Mouse (Mus musculus): ENCODE measurements around the gene Nosip. TPM values are rescaled to one million over a fixed set of nuclear protein-coding genes. Genes with fewer than 3 reads are reported as not detected.
"Not testable (repeated sequence)": the region's sequence is repeated elsewhere in the genome, so short reads cannot be mapped to it uniquely, and the experiment has no call there.

Nosip gene
- polyA plus RNA-seq, 1 experiment from 2014 or later, result 63.0 TPM

DNA sequence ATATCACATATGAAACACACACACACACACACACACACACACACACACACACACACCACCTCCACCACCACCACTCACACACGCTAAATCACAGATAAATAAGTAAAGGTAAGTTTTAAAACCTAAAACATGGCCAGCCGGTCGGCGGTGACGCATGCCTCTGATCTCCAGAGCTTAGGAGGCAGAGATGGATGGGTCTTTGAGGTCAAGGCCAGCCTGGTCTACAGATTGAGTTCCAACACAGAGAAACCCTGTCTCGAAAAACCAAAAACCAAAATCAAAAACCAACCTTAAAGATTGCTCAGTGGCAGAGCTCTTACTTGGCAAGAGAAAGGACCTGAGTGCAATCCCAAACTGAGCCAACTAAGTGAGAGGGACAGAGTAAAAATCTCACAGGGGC lies 37.8 kb downstream of the Nosip start:
- 93% methylated on average over 6 of the region's 6 CpGs for WGBS
- no peak for ATAC-seq (ENCODE audit: low FRiP score, low read depth)
- Histone ChIP-seq H3K4me3 (no peak overlapping the region), H3K36me3 (no peaks in the 10 kb centered on the region), H3K27ac (no peak overlapping the region), H3K27me3 (replicated peaks) (no peaks in the 10 kb centered on the region), H3K9me3 (no peaks in the 10 kb centered on the region), H3K4me2 (replicated peaks) (no peak overlapping the region), H3K4me1 (no peaks in the 10 kb centered on the region), H3K9ac (no peak overlapping the region)

DNA sequence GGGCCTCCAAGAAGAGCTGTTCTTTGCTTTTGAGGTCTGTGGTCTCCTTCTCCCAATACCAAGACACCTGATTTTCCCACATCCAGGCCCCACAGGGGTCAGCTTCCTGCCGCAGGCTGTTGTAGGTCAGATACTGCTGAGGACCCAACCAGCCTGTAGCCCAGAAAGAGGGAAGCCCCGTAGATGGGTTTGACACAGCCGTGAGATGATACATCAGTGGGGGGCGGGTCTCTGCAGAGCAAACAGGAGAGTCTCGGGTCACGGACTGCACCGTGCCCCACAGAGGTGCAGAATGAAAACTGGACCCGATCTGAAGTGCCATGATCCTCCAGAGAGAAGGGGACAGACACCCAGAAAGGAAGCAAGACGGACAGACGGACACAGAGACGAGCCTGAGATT lies 40.2 kb downstream of the Nosip start:
- no peaks in the 10 kb centered on the region for H3K9me3 ChIP-seq
- no peak for ATAC-seq (ENCODE audit: low FRiP score, low read depth)
- H3K36me3 ChIP-seq, result no peaks in the 10 kb centered on the region
- no peaks in the 10 kb centered on the region for H3K27me3 ChIP-seq (replicated peaks)
- H3K9ac ChIP-seq, result no peak overlapping the region
- WGBS, result 87% methylated on average over 11 of the region's 11 CpGs
- no peak overlapping the region for H3K4me2 ChIP-seq (replicated peaks)
- H3K27ac ChIP-seq, result no peak overlapping the region
- peaks cover 7% of the 10 kb centered on the region; the same call in 1 of the 2 replicates for H3K4me1 ChIP-seq
- H3K4me3 ChIP-seq, result no peak overlapping the region; the same call in 1 of the 2 replicates

- Histone ChIP-seq H3K4me2 (replicated peaks) (no peak overlapping the region; the same call in 1 of the 2 replicates), H3K4me3 (no peak overlapping the region; the same call in 1 of the 2 replicates), H3K27me3 (replicated peaks) (no peaks in the 10 kb centered on the region), H3K9ac (no peak overlapping the region), H3K9me3 (no peaks in the 10 kb centered on the region), H3K27ac (no peak overlapping the region), H3K4me1 (peaks cover 7% of the 10 kb centered on the region; the same call in 1 of the 2 replicates), H3K36me3 (no peaks in the 10 kb centered on the region)
- no peak for ATAC-seq (ENCODE audit: low FRiP score, low read depth)
- 84% methylated on average over 9 of the region's 9 CpGs for WGBS
Observed at GRCm38 (mm10) chr7:45102940-45103585, 40.8 kb downstream of the Nosip start.

DNA sequence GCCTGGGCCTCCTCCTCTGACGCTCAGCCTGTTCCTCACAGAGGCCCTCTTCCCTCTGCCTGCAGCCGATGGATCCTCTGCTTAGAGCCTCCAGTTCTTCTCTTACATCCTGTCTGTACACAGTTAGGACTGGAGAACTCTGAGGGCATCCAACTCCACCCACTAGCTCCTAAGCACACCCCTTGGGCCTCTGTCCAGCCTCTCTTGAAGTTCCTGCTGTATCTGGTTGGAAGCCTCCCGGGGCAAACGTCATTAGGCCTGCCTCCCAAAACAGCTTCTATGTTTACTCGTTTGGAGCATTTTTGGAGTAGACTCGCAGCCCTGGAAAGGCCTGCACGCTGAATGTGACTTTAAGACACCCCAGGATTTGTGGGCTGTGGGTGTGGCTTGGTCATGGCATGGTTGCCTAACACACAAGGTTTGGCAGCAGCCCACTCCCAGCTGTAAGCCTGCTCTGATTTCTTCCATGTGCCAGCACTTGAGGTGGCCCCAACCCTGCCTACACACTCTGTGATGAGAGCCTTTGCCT lies 41.5 kb downstream of the Nosip start, which contains the start of gene Fcgrt:
Fcgrt (minus strand) TSS at position 200 of the 529 bp plus-strand sequence.
- 77% methylated on average over 7 of the region's 7 CpGs for WGBS
- H3K27ac ChIP-seq, result no peak within 1 kb of the TSS
- no peak within 1 kb of the TSS for H3K9ac ChIP-seq
- no peaks in the 10 kb centered on the region for H3K9me3 ChIP-seq
- H3K4me1 ChIP-seq, result peaks cover 7% of the 10 kb centered on the region; the same call in 1 of the 2 replicates
- H3K36me3 ChIP-seq, result no peaks in the 10 kb centered on the region
- H3K4me2 ChIP-seq (replicated peaks), result no peak within 1 kb of the TSS; the same call in 1 of the 2 replicates
- H3K27me3 ChIP-seq (replicated peaks), result no peaks in the 10 kb centered on the region
- no peak for ATAC-seq (ENCODE audit: low FRiP score, low read depth)
- H3K4me3 ChIP-seq, result no peak within 1 kb of the TSS; the same call in 1 of the 2 replicates

DNA sequence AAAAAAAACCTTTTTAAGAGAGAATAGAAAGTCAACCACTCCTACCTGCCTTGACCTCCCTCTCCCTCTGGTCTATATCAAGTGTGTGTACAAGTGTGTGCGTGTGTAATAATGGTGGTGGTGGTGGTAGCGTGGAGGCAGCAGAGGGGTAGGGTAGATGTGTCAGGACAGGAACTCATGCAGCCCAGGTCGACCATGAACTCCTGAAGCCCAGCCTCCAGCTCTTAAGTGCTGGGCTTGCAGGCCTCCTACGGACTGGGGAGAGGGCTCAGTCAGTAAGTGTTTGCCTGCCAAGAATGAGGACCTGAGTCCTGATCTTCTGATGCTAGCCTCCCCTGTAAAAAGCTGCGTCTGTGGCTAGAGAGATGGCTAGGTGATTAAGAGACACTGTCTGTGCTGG lies 42.7 kb downstream of the Nosip start:
- no peak overlapping the region for H3K27ac ChIP-seq
- no peak overlapping the region for H3K4me3 ChIP-seq
- H3K27me3 ChIP-seq (replicated peaks), result no peaks in the 10 kb centered on the region
- H3K36me3 ChIP-seq, result no peaks in the 10 kb centered on the region
- peaks cover 7% of the 10 kb centered on the region; the same call in 1 of the 2 replicates for H3K4me1 ChIP-seq
- 91% methylated on average over 5 of the region's 5 CpGs for WGBS
- ATAC-seq (ENCODE audit: low FRiP score, low read depth), result no peak
- H3K4me2 ChIP-seq (replicated peaks), result no peak overlapping the region
- H3K9ac ChIP-seq, result no peak overlapping the region
- no peaks in the 10 kb centered on the region for H3K9me3 ChIP-seq

DNA sequence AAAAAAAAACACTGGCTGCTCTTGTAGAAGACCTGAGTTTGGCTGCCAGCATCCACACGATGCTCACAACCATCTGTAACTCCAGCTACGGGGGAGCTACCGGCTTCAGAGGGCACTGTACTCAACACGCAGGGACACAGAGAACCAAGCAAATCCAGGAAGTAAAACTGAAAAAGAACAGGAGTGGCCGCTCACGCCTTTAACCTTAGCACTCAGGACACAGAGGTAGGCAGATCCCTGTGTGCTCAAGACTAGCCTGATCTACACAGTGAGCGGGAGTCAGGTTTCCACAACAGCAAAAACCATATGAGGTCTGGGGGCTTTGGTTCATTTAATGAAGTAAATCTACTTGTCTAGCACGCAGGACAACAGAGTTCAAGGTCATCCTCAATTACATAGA lies 43.3 kb downstream of the Nosip start:
- Histone ChIP-seq H3K36me3 (no peaks in the 10 kb centered on the region), H3K9ac (no peak overlapping the region), H3K9me3 (no peaks in the 10 kb centered on the region), H3K27ac (no peak overlapping the region), H3K4me1 (peaks cover 7% of the 10 kb centered on the region; the same call in 1 of the 2 replicates), H3K4me2 (replicated peaks) (no peak overlapping the region), H3K4me3 (no peak overlapping the region), H3K27me3 (replicated peaks) (no peaks in the 10 kb centered on the region)
- whole genome bisulfite sequencing, result 76% methylated on average over 8 of the region's 8 CpGs
- ATAC-seq (ENCODE audit: low FRiP score, low read depth), result no peak

GRCm38 (mm10) chr7:45106441-45106840 lies 44.2 kb downstream of the Nosip start:
- no peak overlapping the region for H3K9ac ChIP-seq
- no peaks in the 10 kb centered on the region for H3K36me3 ChIP-seq
- 25% methylated on average over 6 of the region's 6 CpGs for WGBS
- H3K27me3 ChIP-seq (replicated peaks), result no peaks in the 10 kb centered on the region
- no peaks in the 10 kb centered on the region for H3K9me3 ChIP-seq
- H3K4me2 ChIP-seq (replicated peaks), result 0 out of 2 replicates have a peak overlapping the region, but pooled peaks have one; percentile 17
- no peak overlapping the region for H3K4me3 ChIP-seq
- H3K27ac ChIP-seq, result no peak overlapping the region
- no peak for ATAC-seq (ENCODE audit: low FRiP score, low read depth)
- H3K4me1 ChIP-seq, result peaks cover 7% of the 10 kb centered on the region; the same call in 1 of the 2 replicates

- H3K36me3 ChIP-seq, result no peaks in the 10 kb centered on the region
- WGBS, result 54% methylated on average over 5 of the region's 5 CpGs
- H3K4me2 ChIP-seq (replicated peaks), result no peak overlapping the region
- H3K4me1 ChIP-seq, result peaks cover 7% of the 10 kb centered on the region; the same call in 1 of the 2 replicates
- no peaks in the 10 kb centered on the region for H3K27me3 ChIP-seq (replicated peaks)
- no peak overlapping the region for H3K27ac ChIP-seq
- H3K9ac ChIP-seq, result no peak overlapping the region
- no peak overlapping the region for H3K4me3 ChIP-seq
- no peaks in the 10 kb centered on the region for H3K9me3 ChIP-seq
- ATAC-seq (ENCODE audit: low FRiP score, low read depth), result no peak
Observed at GRCm38 (mm10) chr7:45107052-45107645, 44.9 kb downstream of the Nosip start.

GRCm38 (mm10) chr7:45110089-45110488 lies 47.9 kb downstream of the Nosip start:
- not testable (repeated sequence) for H3K4me1 ChIP-seq; H3K36me3 ChIP-seq; H3K9me3 ChIP-seq; H3K27ac ChIP-seq; ATAC-seq (ENCODE audit: low FRiP score, low read depth); H3K4me3 ChIP-seq; H3K9ac ChIP-seq; H3K4me2 ChIP-seq (replicated peaks); H3K27me3 ChIP-seq (replicated peaks)
- WGBS, result 95% methylated on average over 4 of the region's 4 CpGs

- Histone ChIP-seq H3K4me2 (replicated peaks) (no peak overlapping the region), H3K36me3 (no peaks in the 10 kb centered on the region), H3K9ac (no peak overlapping the region), H3K27me3 (replicated peaks) (no peaks in the 10 kb centered on the region), H3K27ac (no peak overlapping the region), H3K9me3 (no peaks in the 10 kb centered on the region), H3K4me3 (no peak overlapping the region), H3K4me1 (no peaks in the 10 kb centered on the region)
- 71% methylated on average over 2 of the region's 2 CpGs for WGBS
- no peak for ATAC-seq (ENCODE audit: low FRiP score, low read depth)
Observed at GRCm38 (mm10) chr7:45111940-45112339, 49.7 kb downstream of the Nosip start.

DNA sequence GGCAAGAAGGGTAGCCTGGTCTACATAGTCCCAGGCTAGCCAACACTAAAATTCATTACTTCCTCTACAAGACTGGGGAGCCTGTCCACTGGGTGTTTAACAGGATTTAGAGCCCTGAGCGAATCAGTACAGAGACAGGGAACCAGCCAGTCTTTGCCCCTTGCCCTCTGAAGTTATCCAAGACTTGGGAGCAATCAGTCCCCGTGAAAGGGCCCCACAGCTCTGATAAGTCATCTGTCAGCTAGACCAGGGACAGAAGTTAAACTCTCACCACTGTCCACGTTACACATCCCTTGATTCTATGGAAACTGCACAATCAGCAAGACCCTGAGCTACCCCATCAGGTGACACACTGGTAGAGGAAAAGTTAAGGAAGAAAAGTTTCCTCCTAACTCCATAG lies 50.3 kb downstream of the Nosip start:
- Histone ChIP-seq H3K27me3 (replicated peaks) (no peaks in the 10 kb centered on the region), H3K4me2 (replicated peaks) (no peak overlapping the region), H3K9ac (no peak overlapping the region), H3K4me3 (no peak overlapping the region), H3K27ac (no peak overlapping the region), H3K9me3 (no peaks in the 10 kb centered on the region), H3K36me3 (no peaks in the 10 kb centered on the region; the same call in 1 of the 2 replicates), H3K4me1 (no peaks in the 10 kb centered on the region)
- ATAC-seq (ENCODE audit: low FRiP score, low read depth), result no peak
- 80% methylated on average over 3 of the region's 3 CpGs for WGBS

GRCm38 (mm10) chr7:45113476-45113875 lies 51.2 kb downstream of the Nosip start:
- 88% methylated on average over 2 of the region's 2 CpGs for WGBS

More at GRCm38 (mm10) chr7:45113476-45113875, 51.2 kb downstream of the Nosip start:
- Histone ChIP-seq H3K27ac (no peak overlapping the region), H3K36me3 (no peaks in the 10 kb centered on the region; the same call in 1 of the 2 replicates), H3K27me3 (replicated peaks) (no peaks in the 10 kb centered on the region), H3K4me1 (no peaks in the 10 kb centered on the region), H3K4me2 (replicated peaks) (no peak overlapping the region), H3K4me3 (no peak overlapping the region), H3K9me3 (no peaks in the 10 kb centered on the region), H3K9ac (no peak overlapping the region)
- ATAC-seq (ENCODE audit: low FRiP score, low read depth), result no peak
